ENCODE assay signal across 15 mouse cellular contexts in genomic region chr3:21955681-21956080, GRCm38 (mm10).
DNase-seq lines count a peak whose midpoint lies in the region; ATAC-seq and TF ChIP-seq lines count a peak whose summit lies in the region.
"Had no signal": no experiment of that assay in that cellular context is flagged by ENCODE, and none has a peak within 500 bp of the region (broad histone marks: within the 10 kb centered on the region; RNA-seq: fewer than 3 reads in every experiment).

No protein-coding gene starts in this region.

- no peaks in the 10 kb centered on the region for H3K27me3 ChIP-seq in midbrain, embryonic 16.5 days (ENCODE audit: control insufficient read depth, insufficient read depth, low read depth, low read length)
- H3K27me3 ChIP-seq: limb, embryonic 12.5 days had no signal

- no peak overlapping the region for H3K9ac ChIP-seq in midbrain, embryonic 16.5 days (ENCODE audit: low read depth, low read length)
- H3K9ac ChIP-seq: limb, embryonic 12.5 days had no signal

- H3K4me1 ChIP-seq in midbrain, embryonic 16.5 days (ENCODE audit: control insufficient read depth, insufficient read depth, low read length): peaks cover 3% of the 10 kb centered on the region; the same call in 1 of the 2 replicates

- no peak overlapping the region for H3K4me2 ChIP-seq in midbrain, embryonic 16.5 days (ENCODE audit: low read length)
- H3K4me2 ChIP-seq: limb, embryonic 12.5 days; midbrain, embryonic 11.5 days had no signal

- 12% methylated on average over 2 of the region's 2 CpGs for WGBS in macrophage (ENCODE audit: missing documents)
- WGBS in midbrain, embryonic 16.5 days: 40% methylated on average over 2 of the region's 2 CpGs

- H3K9me3 ChIP-seq in midbrain, embryonic 16.5 days (replicated peaks; ENCODE audit: control insufficient read depth, low read length, poor library complexity, severe bottlenecking): no peaks in the 10 kb centered on the region
- H3K9me3 ChIP-seq: forebrain, embryonic 10.5 days; limb, embryonic 12.5 days had no signal

- no peak for ATAC-seq in midbrain, embryonic 16.5 days
- ATAC-seq: intestine, embryonic 16.5 days had no signal

- TF ChIP-seq CTCF in layer of hippocampus, adult 2 months (conservative IDR thresholded peaks at IDR 0.05): no peak

- H3K79me2 ChIP-seq in macrophage (ENCODE audit: inconsistent target): no peaks in the 10 kb centered on the region

- no peak overlapping the region for H3K4me3 ChIP-seq in layer of hippocampus, adult 2 months
- no peak overlapping the region for H3K4me3 ChIP-seq in macrophage (ENCODE audit: inconsistent target)
- H3K4me3 ChIP-seq in midbrain, embryonic 16.5 days (ENCODE audit: low read depth, low read length): no peak overlapping the region
- H3K4me3 ChIP-seq: forebrain, embryonic 10.5 days; limb, embryonic 12.5 days had no signal

- H3K36me3 ChIP-seq in macrophage (ENCODE audit: inconsistent target): no peaks in the 10 kb centered on the region
- H3K36me3 ChIP-seq in midbrain, embryonic 16.5 days (ENCODE audit: control insufficient read depth, insufficient read depth, low read length): no peaks in the 10 kb centered on the region
- H3K36me3 ChIP-seq: forebrain, embryonic 10.5 days; limb, embryonic 12.5 days had no signal

- H3K27ac ChIP-seq in layer of hippocampus, adult 2 months: peak overlapping the region; percentile 24; the same call in 1 of the 2 replicates
- peak overlapping the region; percentile 55 for H3K27ac ChIP-seq in macrophage
- no peak overlapping the region for H3K27ac ChIP-seq in midbrain, embryonic 16.5 days (ENCODE audit: low read length)
- H3K27ac ChIP-seq: forebrain, embryonic 10.5 days; limb, embryonic 12.5 days had no signal

- DNase-seq in layer of hippocampus, adult 2 months (ENCODE audit: low spot score in 2 of 2): no peak
- DNase-seq in layer of hippocampus, postnatal 25 days (ENCODE audit: extremely low spot score in 1 of 2, low spot score in 1 of 2): no peak
- peak; percentile 60 for DNase-seq in CD4-positive, CD25-positive, alpha-beta regulatory T cell, adult 2 months (ENCODE audit: low read depth, low spot score)
- DNase-seq in T-cell, adult 2 months (ENCODE audit: low spot score): peak; percentile 16
- DNase-seq in adrenal gland, postnatal 36 days: no peak
- DNase-seq: cerebellum, adult 9-10 months; heart, postnatal 14 days; kidney, postnatal 14 days; lung, adult 18-20 months had no signal

Comparison
In these comparisons a context has a peak if more than half of its experiments do, and no peak if none do; other contexts are left out.
1. DNase-seq: peak in CD4-positive, CD25-positive, alpha-beta regulatory T cell, adult 2 months (single experiment) and T-cell, adult 2 months (single experiment); none in layer of hippocampus, adult 2 months (0 of 2), layer of hippocampus, postnatal 25 days (0 of 2) and adrenal gland, postnatal 36 days (0 of 2).